Mouse (Mus musculus) thymus, adult 2 months (tissue): ENCODE measurements around the gene Zfand3. TPM values are rescaled to one million over a fixed set of nuclear protein-coding genes. Genes with fewer than 3 reads are reported as not detected.

Experiments
- DNase-seq: peaks from one replicate; pipeline ENCODE4 v3.0.0; 2021
- H3K27ac ChIP-seq: fragments of 200-500 bp; 2 replicates; pipeline ENCODE4 v1.5.1; 2012; ENCODE audit warnings: low read length, control low read depth; ENCODE audit not compliant: control insufficient read depth, insufficient read depth
- H3K27me3 ChIP-seq: fragments of 200-500 bp; 2 replicates; pipeline ENCODE4 v1.6.1; 2012; ENCODE audit warnings: mild to moderate bottlenecking, low read length, moderate library complexity, mixed read lengths; ENCODE audit not compliant: control insufficient read depth, insufficient read depth
- H3K36me3 ChIP-seq: fragments of 200-500 bp; 2 replicates; pipeline ENCODE4 v1.6.1; 2012; ENCODE audit warnings: mild to moderate bottlenecking, low read length, moderate library complexity; ENCODE audit not compliant: control insufficient read depth, insufficient read depth
- H3K4me1 ChIP-seq: fragments of 200-500 bp; replicated peaks from 2 replicates; pipeline ENCODE4 v1.6.1; 2012; ENCODE audit warnings: low read length; ENCODE audit not compliant: control insufficient read depth, insufficient read depth
- H3K4me3 ChIP-seq: fragments of 200-500 bp; 2 replicates; pipeline ENCODE4 v1.5.1; 2012; ENCODE audit warnings: mild to moderate bottlenecking, low read length, control low read depth, moderate library complexity; ENCODE audit not compliant: control insufficient read depth, insufficient read depth
- CTCF ChIP-seq: fragments of 200-500 bp; IDR thresholded peaks from 2 replicates; pipeline ENCODE4 v1.5.1; 2012; ENCODE audit warnings: mild to moderate bottlenecking, control low read depth, low read length, moderate library complexity, borderline replicate concordance; ENCODE audit not compliant: control insufficient read depth, poor library complexity, insufficient read depth; ENCODE audit errors: extremely low read depth
- POLR2A ChIP-seq: fragments of 200-500 bp; IDR thresholded peaks from 2 replicates; pipeline ENCODE4 v1.6.1; 2012; ENCODE audit warnings: mild to moderate bottlenecking, low read length, control low read depth, moderate library complexity; ENCODE audit not compliant: control insufficient read depth, poor library complexity, insufficient read depth; ENCODE audit errors: extremely low read depth
- WGBS: fragments of 180-500 bp; shearing (Covaris S2); methylation state at CpG from one replicate; pipeline ENCODE4 v1.1.7; 2018; 5-methylcytosine and 5-hydroxymethylcytosine counted together
- polyA plus RNA-seq: library from polyadenylated mRNA; depleted of rRNA; stranded (reverse); fragments of >200 nt; gene quantifications from 2 replicates; pipeline ENCODE4 v1.2.3, GENCODE M21; 2012

The Zfand3 gene
- polyA plus RNA-seq, 1 experiment = 75.6 TPM

DNA sequence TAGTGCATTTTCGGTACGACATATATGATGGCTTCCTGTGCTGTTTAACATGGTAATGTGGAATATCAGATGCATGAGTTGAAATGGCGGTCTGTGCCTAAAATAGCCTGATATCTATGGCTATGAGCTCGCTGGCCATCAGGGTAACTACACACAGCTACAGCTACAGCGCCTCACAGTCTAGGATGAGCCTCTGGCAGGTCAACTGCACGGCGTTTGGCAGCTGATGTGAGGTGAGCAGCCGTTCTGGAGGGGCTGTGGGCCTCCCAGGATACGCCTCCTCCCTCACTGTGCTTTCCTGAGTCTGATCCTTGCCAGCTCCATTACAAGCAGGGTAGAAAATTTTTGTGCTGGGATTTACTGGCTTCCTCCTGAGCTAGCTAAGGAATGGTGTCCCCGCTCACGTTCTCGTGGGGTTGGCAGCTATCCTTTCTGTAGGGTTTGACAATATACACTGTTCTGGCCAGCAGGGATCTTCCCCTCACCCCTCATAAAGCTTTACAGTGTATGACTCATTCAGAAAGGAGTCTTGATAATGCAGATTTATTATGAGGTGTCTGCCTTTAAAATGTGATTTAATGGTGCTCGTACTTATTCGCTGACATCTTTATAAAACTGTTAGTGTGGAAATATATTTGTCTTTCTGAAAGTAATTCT lies 240.2 kb downstream of the Zfand3 start:
- no peaks in the 10 kb centered on the region for H3K4me1 ChIP-seq
- no peaks in the 10 kb centered on the region for H3K27me3 ChIP-seq
- TF ChIP-seq CTCF (no peak), POLR2A (no peak)
- 93% methylated on average over 14 of the region's 14 CpGs for WGBS
- H3K4me3 ChIP-seq = no peak overlapping the region
- H3K27ac ChIP-seq = no peak overlapping the region
- no peaks in the 10 kb centered on the region for H3K36me3 ChIP-seq
- DNase-seq = no peak

DNA sequence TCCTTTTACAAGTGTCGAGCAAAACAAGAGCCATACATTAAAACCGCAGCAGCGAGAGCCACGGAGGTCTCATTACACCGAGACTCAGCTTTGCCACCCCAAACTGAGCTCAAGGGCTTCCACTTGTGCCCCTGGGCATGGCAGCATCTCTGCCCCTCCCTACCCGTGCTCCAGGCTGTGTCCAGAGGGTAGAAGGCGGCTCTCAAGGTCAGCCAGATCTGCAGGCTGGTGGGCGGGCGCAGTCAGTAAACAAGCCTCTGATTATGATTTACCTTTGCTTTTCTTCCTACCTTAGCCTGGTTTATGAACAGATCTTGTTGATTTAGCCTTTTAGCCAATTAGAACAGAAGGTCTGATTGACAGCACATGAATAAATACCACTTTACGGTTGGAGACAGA lies 240.8 kb downstream of the Zfand3 start:
- H3K4me1 ChIP-seq = no peaks in the 10 kb centered on the region
- WGBS = 95% methylated on average over 10 of the region's 10 CpGs
- H3K4me3 ChIP-seq = no peak overlapping the region
- no peak for DNase-seq
- no peak for TF ChIP-seq POLR2A
- no peak for TF ChIP-seq CTCF
- no peaks in the 10 kb centered on the region for H3K36me3 ChIP-seq
- H3K27ac ChIP-seq = no peak overlapping the region
- no peaks in the 10 kb centered on the region for H3K27me3 ChIP-seq

DNA sequence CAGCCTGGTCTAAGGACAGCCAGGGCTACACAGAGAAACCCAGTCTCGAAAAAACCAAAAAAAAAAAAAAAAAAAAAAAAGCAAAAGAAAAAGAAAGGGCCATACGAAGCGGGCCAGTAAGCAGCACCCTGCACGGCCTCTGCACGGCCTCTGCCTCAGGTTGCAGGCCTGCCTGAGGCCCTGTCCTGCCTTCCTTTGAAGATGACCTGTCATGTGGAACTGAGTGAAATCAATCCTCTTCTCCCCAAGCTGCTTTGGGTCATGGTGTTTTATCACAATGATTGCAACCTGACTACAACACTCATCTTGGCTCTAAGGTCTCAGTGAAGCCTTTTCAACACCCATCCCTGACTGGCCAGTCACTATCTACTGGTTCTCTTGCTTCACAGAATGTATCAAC lies 248.5 kb downstream of the Zfand3 start:
- DNase-seq = no peak
- Histone ChIP-seq H3K27me3 (no peaks in the 10 kb centered on the region), H3K4me1 (peaks cover 6% of the 10 kb centered on the region), H3K27ac (no peak overlapping the region), H3K4me3 (no peak overlapping the region), H3K36me3 (no peaks in the 10 kb centered on the region)
- 98% methylated on average over 5 of the region's 5 CpGs for WGBS
- TF ChIP-seq POLR2A (no peak), CTCF (no peak)

DNA sequence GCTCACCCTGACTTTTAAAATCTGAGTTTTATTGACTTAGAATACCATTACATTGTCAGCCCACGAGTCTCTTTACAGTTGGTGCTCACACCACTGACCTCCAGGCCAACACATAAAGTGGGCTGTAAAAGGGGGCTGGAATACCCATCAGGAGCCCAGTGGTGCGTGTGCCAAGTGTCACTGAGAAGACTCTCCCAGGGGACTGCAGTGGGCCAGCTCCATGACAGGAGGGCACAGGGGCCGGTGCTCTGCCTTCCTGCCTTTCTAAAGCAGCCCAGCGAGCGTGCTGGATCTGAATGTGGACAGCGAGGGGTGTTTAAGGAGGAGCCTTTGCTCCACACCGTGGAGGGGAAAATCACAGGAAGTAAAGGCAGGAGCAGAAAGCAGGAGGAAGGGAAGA lies 249.4 kb downstream of the Zfand3 start:
- no peak overlapping the region for H3K4me3 ChIP-seq
- H3K36me3 ChIP-seq = no peaks in the 10 kb centered on the region
- no peak for DNase-seq
- no peaks in the 10 kb centered on the region for H3K27me3 ChIP-seq
- H3K27ac ChIP-seq = no peak overlapping the region
- 85% methylated on average over 7 of the region's 7 CpGs for WGBS
- peaks cover 6% of the 10 kb centered on the region for H3K4me1 ChIP-seq
- TF ChIP-seq POLR2A (no peak), CTCF (no peak)

DNA sequence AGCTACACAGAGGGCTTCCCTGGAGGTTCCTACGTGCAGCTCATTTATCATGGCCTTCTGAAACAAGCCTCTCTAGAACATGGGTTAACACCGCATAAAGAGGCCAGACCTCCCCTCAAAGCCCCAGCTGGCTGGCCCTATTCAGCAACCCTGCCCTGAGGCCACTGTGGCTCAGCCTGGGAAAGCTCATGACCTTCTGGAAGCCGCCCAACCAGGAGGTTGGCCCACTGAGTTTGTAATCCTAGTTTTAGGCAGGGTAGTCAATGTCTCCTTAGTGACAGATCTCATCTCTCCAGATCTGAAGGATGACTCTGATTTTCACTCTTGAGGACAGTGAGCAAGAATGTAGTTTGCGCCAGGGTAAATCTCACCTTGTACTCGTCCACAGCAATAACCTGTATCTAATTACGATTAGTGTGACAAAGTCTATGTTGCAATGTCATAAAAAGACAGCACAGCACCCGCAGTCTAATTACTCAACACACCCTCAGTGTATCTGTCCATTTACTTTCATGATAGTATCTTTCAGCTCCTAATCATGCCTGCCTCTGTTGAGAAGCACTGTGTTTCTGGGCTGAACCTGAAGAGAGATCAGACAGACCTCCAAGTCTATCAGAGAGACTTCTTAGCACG lies 251.5 kb downstream of the Zfand3 start:
- H3K27ac ChIP-seq = no peak overlapping the region
- TF ChIP-seq POLR2A (no peak), CTCF (no peak)
- H3K4me1 ChIP-seq = peaks cover 6% of the 10 kb centered on the region
- 91% methylated on average over 8 of the region's 8 CpGs for WGBS
- no peak for DNase-seq
- no peaks in the 10 kb centered on the region for H3K27me3 ChIP-seq
- no peak overlapping the region for H3K4me3 ChIP-seq
- no peaks in the 10 kb centered on the region for H3K36me3 ChIP-seq

DNA sequence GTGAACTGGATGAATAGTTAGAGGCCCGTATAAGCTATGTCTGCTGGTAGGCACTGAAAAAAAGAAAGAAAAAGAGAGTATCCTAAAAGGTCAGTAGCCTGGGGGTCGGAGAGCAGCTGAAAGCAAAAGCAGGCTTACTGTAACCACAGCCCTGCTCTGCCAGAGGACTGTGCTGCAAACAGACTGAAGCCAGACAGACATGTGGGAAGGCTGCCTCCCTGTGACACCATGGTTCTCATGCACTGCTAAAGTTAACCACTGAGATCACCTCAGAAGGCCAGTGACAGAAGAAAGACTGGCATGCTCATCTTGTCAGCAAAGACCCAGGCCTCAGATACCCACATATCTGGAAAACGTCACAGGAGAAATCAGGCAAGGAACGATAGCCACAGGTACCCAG lies 253.9 kb downstream of the Zfand3 start:
- H3K27ac ChIP-seq = no peak overlapping the region
- WGBS = 84% methylated on average over 4 of the region's 4 CpGs

More for the DNA sequence above, 253.9 kb downstream of the Zfand3 start:
- H3K36me3 ChIP-seq = no peaks in the 10 kb centered on the region
- no peak overlapping the region for H3K4me3 ChIP-seq
- H3K27me3 ChIP-seq = no peaks in the 10 kb centered on the region
- no peak for DNase-seq
- TF ChIP-seq CTCF (no peak), POLR2A (no peak)
- peaks cover 12% of the 10 kb centered on the region for H3K4me1 ChIP-seq
